Comparison of ENCODE assay signal across 13 mouse cellular contexts in genomic region chr15:12215415-12215718, GRCm38 (mm10). TPM values are rescaled to one million over a fixed set of nuclear protein-coding genes. Genes with fewer than 3 reads are reported as not detected.
A peak's percentile ranks its signal among the peaks of the same experiment; 100 is the strongest.
DNase-seq lines count a peak whose midpoint lies in the region; ATAC-seq and TF ChIP-seq lines count a peak whose summit lies in the region.
"Had no signal": no experiment of that assay in that cellular context is flagged by ENCODE, and none has a peak within 500 bp of the region (broad histone marks: within the 10 kb centered on the region; RNA-seq: fewer than 3 reads in every experiment).

No protein-coding gene starts in this region.

- no peak for DNase-seq in hindbrain, postnatal 0 days (ENCODE audit: low spot score)
- peak; percentile 77 to 88 for DNase-seq in cerebellum, adult 2 months
- peak; percentile 82 to 92 for DNase-seq in layer of hippocampus, adult 18-20 months (ENCODE audit: low spot score in 2 of 2)
- peak; percentile 51 for DNase-seq in right cerebral cortex, postnatal 14 days
- no peak for DNase-seq in spleen, postnatal 10 days (ENCODE audit: low spot score in 2 of 2)
- no peak for DNase-seq in thymus, adult 2 months
- DNase-seq: adrenal gland, postnatal 25 days; kidney, adult 18-20 months; lung, adult 2 months had no signal

- H3K27me3 ChIP-seq in hindbrain, postnatal 0 days (ENCODE audit: insufficient read depth, low read length): no peaks in the 10 kb centered on the region
- no peaks in the 10 kb centered on the region for H3K27me3 ChIP-seq in hindbrain, embryonic 12.5 days
- no peaks in the 10 kb centered on the region for H3K27me3 ChIP-seq in cerebellum, adult 2 months (ENCODE audit: control insufficient read depth, insufficient read depth, low read length)
- no peaks in the 10 kb centered on the region for H3K27me3 ChIP-seq in thymus, adult 2 months (ENCODE audit: control insufficient read depth, insufficient read depth, low read length)
- H3K27me3 ChIP-seq: CH12.LX had no signal

- H3K9ac ChIP-seq in hindbrain, postnatal 0 days (replicated peaks; ENCODE audit: low read length): no peak overlapping the region
- H3K9ac ChIP-seq in hindbrain, embryonic 12.5 days: no peak overlapping the region

- H3K36me3 ChIP-seq in hindbrain, postnatal 0 days (ENCODE audit: insufficient read depth, low read length): no peaks in the 10 kb centered on the region
- no peaks in the 10 kb centered on the region for H3K36me3 ChIP-seq in hindbrain, embryonic 12.5 days
- no peaks in the 10 kb centered on the region for H3K36me3 ChIP-seq in thymus, adult 2 months (ENCODE audit: control insufficient read depth, insufficient read depth, low read length)
- H3K36me3 ChIP-seq: hindbrain, embryonic 10.5 days; midbrain, embryonic 10.5 days had no signal

- no peak overlapping the region for H3K4me2 ChIP-seq in hindbrain, postnatal 0 days (ENCODE audit: low read depth, low read length)
- no peak overlapping the region for H3K4me2 ChIP-seq in hindbrain, embryonic 12.5 days (replicated peaks)

- WGBS in hindbrain, postnatal 0 days: 79% methylated on average over 5 of the region's 5 CpGs
- WGBS in hindbrain, embryonic 12.5 days: 95% methylated on average over 5 of the region's 5 CpGs
- 15% methylated on average over 5 of the region's 5 CpGs for WGBS in cerebellum, adult 2 months
- WGBS in thymus, adult 2 months: 96% methylated on average over 5 of the region's 5 CpGs

- H3K4me1 ChIP-seq in hindbrain, postnatal 0 days (ENCODE audit: insufficient read depth, low read length): peaks cover 9% of the 10 kb centered on the region
- H3K4me1 ChIP-seq in hindbrain, embryonic 12.5 days: peaks cover 25% of the 10 kb centered on the region
- peaks cover 58% of the 10 kb centered on the region for H3K4me1 ChIP-seq in cerebellum, adult 2 months (ENCODE audit: control insufficient read depth, insufficient read depth, low read length)
- peaks cover 48% of the 10 kb centered on the region for H3K4me1 ChIP-seq in thymus, adult 2 months (replicated peaks; ENCODE audit: control insufficient read depth, insufficient read depth, low read length)

- H3K27ac ChIP-seq in hindbrain, postnatal 0 days: no peak overlapping the region; the same call in 1 of the 2 replicates
- no peak overlapping the region for H3K27ac ChIP-seq in hindbrain, embryonic 12.5 days
- peak overlapping the region; percentile 97 for H3K27ac ChIP-seq in cerebellum, adult 2 months (ENCODE audit: insufficient read depth, low read length)
- H3K27ac ChIP-seq in thymus, adult 2 months (ENCODE audit: control insufficient read depth, insufficient read depth, low read length): no peak overlapping the region
- H3K27ac ChIP-seq: hindbrain, embryonic 10.5 days; midbrain, embryonic 10.5 days had no signal

- H3K9me3 ChIP-seq in hindbrain, postnatal 0 days (ENCODE audit: low read length): no peaks in the 10 kb centered on the region
- no peaks in the 10 kb centered on the region for H3K9me3 ChIP-seq in hindbrain, embryonic 12.5 days (replicated peaks)
- H3K9me3 ChIP-seq: hindbrain, embryonic 10.5 days; midbrain, embryonic 10.5 days had no signal

- peak; percentile 32; the same call in 1 of the 2 replicates for TF ChIP-seq POLR2A in cerebellum, adult 2 months (IDR thresholded peaks at IDR 0.05; ENCODE audit: borderline replicate concordance, insufficient read depth, low read length)
- TF ChIP-seq POLR2A in thymus, adult 2 months (IDR thresholded peaks at IDR 0.05; ENCODE audit: control insufficient read depth, extremely low read depth, insufficient read depth, low read length, poor library complexity): no peak

- peak; percentile 28; the same call in 1 of the 2 replicates for ATAC-seq in hindbrain, postnatal 0 days
- ATAC-seq in hindbrain, embryonic 12.5 days (ENCODE audit: low FRiP score): no peak

- no peak for TF ChIP-seq CTCF in hindbrain, postnatal 0 days (IDR thresholded peaks at IDR 0.05; ENCODE audit: low read depth)
- TF ChIP-seq CTCF in cerebellum, adult 2 months (IDR thresholded peaks at IDR 0.05; ENCODE audit: borderline replicate concordance, insufficient read depth, low read depth, low read length): no peak
- TF ChIP-seq CTCF in thymus, adult 2 months (IDR thresholded peaks at IDR 0.05; ENCODE audit: borderline replicate concordance, control insufficient read depth, extremely low read depth, insufficient read depth, low read length, poor library complexity): no peak

- H3K4me3 ChIP-seq in hindbrain, postnatal 0 days (ENCODE audit: low read length): no peak overlapping the region
- no peak overlapping the region for H3K4me3 ChIP-seq in hindbrain, embryonic 12.5 days
- no peak overlapping the region for H3K4me3 ChIP-seq in cerebellum, adult 2 months (replicated peaks; ENCODE audit: insufficient read depth, low read depth, low read length)
- H3K4me3 ChIP-seq in thymus, adult 2 months (ENCODE audit: control insufficient read depth, insufficient read depth, low read length): no peak overlapping the region
- H3K4me3 ChIP-seq: hindbrain, embryonic 10.5 days; midbrain, embryonic 10.5 days had no signal

RNA-seq across cellular contexts. Expression of gene Mtmr12, which starts 10.5 kb away (rescaled TPM):
- 10.7 and 12.6 TPM in 2 replicates for total RNA-seq in hindbrain, postnatal 0 days (2014; rRNA removed)
- 5.5 and 5.7 TPM in 2 replicates for polyA plus RNA-seq in hindbrain, postnatal 0 days (2015; fragmentation: Nextera tagmentation; extraction: Ambion mirVana)
- 16.5 and 16.6 TPM in 2 replicates for polyA plus RNA-seq in hindbrain, embryonic 12.5 days (2016; fragmentation: Nextera tagmentation; extraction: Ambion mirVana)
- polyA plus RNA-seq in cerebellum, adult 2 months (2012; rRNA removed): 18.7 and 19.0 TPM in 2 replicates
- 10 to 100 TPM; 61.3 to 65.7 TPM for total RNA-seq in layer of hippocampus, adult 18-20 months (2021)
- 49.2 and 50.0 TPM in 2 replicates for polyA plus RNA-seq in thymus, adult 2 months (2012; rRNA removed)

Comparison
In these comparisons a context has a peak if more than half of its experiments do, and no peak if none do; other contexts are left out.
1. DNase-seq: peak in cerebellum, adult 2 months (2 of 2), layer of hippocampus, adult 18-20 months (2 of 2) and right cerebral cortex, postnatal 14 days (single experiment); none in hindbrain, postnatal 0 days (single experiment), spleen, postnatal 10 days (0 of 2) and thymus, adult 2 months (single experiment).